Mouse (Mus musculus) 3134 (cell line): ENCODE results near the gene Asb5.
"Not testable (repeated sequence)": the region's sequence is repeated elsewhere in the genome, so short reads cannot be mapped to it uniquely, and the experiment has no call there.

Source experiments
- DNase-seq: peaks from one replicate; pipeline ENCODE4 v3.0.0-alpha.2; 2011; ENCODE audit warnings: low spot score; ENCODE audit not compliant: insufficient read length; ENCODE audit errors: extremely low read depth

Asb5 gene

GRCm38 (mm10) chr8:54529382-54530296 is at the start of gene Asb5, which contains the start of gene Spcs3:
Gene Asb5, plus strand, starts transcription at chr8:54529580.
Gene Spcs3, minus strand, starts transcription at chr8:54529998.
- peak; percentile 92 for DNase-seq

DNA sequence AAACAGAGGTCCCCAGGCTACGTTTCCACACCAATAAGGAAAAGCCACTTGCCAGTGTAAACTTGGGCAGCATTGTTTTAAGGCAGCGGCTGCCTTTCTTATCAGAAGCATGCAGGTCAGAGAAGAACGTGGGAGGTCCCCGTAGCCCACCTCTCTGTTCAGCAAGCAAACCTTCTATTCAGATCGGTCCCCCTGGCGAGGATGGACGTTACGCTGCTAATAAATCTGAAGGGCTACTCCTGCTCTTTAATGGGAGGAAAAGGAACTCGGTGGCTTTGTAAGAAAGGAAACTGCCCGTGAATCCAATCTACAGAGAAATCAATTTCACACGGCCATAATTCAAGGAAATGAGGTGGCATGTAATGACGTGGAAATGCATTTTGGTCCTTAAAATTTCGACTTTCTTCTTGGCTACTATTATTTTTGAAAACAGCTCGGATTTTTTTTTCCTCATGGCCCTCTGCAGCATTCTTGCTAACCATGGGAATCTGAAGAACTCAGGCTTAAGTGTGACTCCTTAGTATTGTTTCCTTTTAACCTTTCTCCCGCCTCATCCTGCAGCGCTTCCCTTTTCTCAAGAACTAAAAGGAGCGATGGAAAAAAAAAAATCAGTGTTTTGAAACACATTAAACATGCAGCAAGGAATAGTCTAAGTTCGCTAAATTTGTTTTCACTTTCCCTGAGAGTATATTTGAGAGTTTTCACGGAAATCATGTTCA is 42.7 kb upstream of the Asb5 start:
- DNase-seq, result no peak

DNA sequence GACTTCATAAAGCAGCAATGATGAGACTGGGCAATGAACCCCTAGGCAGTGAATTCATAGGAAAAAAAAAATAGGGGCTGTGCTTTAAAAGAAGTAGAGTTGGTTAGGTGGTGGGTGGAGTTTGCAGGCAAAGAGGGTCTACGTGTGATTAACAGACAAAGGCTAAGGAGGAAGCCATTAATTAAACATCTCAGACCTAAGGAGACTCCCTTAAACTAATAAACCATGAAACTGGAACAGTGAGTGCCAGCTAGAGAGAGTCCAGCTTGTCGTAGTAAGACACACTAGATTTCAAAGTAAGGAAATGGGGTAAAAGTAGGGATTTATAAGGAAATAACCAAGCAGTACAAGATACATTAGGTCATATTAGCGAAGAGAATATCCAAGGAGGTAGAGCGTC is 40.9 kb upstream of the Asb5 start:
- no peak for DNase-seq

DNA sequence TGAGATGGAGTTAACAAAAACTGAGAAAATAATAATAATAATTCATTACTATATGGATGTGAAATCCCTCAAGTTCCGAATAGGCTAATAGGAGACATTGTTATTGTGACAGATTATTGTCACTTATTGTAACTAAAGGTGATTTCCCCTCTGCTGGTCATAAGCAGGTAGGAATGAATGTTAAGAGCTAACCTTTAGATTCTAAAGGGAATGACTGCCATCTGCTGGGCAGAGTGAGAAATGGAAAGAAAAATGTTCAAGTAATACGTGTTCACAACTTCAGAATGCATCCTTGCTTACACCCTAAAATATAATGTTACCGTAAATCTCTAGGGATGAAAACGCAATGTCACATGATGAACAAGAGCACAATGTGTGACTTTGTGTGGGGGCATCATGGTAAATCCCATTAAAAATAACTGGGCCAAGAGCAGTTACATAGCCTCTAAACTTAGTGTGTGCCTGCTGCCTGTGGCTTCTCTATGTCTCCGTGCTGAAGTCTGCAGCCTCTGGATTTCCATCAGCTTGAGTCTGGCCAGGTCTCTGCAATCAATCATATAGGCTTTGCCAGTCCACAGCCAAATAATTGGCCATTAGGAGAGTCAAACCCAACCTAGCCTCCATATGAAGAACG is 38.2 kb upstream of the Asb5 start:
- DNase-seq, result no peak

- DNase-seq, result no peak
Observed at GRCm38 (mm10) chr8:54491934-54492333, 37.4 kb upstream of the Asb5 start.

DNA sequence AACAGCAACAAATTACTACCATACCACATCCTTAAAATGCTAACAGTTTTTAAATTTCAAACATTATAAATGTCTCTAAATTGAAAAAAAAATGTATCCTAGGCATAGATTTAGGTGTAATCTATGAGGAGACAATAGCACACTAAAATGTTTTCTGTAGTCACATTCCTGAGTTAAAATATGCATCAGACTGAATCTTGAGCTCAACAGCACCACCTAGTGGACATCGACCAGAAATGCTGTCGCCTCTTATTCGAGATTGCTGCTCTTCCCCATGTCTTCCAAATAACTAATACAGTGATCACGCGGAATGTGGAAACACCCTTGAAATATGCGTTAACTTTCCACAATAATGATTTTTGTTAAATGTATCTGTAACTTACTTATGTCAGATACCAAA is 36.3 kb upstream of the Asb5 start:
- DNase-seq, result no peak

GRCm38 (mm10) chr8:54493915-54494314 is 35.5 kb upstream of the Asb5 start:
- no peak for DNase-seq

GRCm38 (mm10) chr8:54503104-54503503 is 26.3 kb upstream of the Asb5 start:
- no peak for DNase-seq

- no peak for DNase-seq
Observed at GRCm38 (mm10) chr8:54505060-54505459, 24.3 kb upstream of the Asb5 start.

DNA sequence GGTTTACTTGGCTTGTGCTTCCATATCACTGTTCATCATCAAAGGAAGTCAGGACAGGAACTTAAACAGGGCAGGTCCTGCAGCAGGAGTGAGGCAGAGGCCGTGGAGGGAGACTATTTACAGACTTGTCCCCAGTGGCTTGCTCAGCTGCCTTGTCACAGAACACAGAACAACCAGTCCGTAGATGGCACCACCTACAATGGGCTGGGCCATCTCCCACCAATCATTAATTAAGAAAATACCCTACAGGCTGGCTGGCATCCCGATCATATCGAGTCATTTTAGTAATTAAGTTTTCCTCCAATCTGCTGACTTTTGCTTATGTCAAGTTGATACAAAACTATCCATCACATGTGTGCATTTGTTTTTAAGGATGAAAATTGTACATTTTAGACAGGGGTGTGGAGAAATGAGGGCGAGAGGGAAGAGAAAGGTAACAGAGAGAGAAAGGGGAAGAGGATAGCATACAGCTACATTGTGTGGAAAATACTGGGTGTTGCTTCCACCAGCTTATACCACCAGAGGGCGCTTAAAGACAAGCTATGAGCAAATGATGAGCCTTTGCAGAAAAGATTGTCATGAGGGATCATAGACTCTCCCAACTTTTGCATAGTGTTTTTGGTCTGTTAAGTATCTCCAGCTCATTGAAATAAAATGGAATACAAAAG is 21.8 kb upstream of the Asb5 start:
- DNase-seq, result no peak

DNA sequence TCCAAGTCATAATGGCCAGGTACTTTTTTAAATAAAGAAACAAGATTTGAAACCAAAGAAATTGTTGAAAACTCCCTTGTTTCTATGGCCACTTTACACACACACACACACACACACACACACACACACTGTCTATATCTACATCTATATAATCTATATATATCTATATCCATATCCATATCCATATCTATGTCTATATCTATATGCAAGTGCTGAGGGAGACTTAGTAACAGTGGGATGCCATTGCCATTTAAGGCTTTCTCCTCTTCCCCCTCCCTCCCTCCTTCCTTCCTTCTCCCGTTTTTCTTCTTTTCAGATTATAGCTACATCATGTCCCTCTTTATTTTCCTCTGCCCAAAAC is 21.3 kb upstream of the Asb5 start:
- no peak for DNase-seq

DNA sequence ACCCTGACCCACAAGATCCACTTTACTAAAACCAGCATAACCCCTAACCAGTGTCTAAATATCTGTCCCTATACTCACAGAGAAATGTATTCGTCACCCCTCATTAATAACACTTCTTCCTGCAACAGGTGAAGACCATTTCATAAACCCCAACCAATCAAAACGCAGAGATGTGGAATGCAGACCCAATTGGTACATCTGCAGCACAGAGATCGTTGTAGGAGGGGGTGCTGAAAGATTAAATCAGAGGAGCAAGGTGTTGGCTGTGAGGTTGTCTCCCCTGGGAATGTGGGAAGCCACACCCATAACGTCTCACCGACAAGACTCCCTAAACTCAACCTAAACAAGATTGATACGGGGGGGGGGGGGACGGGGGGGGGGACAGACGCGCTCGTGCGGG is 20.6 kb upstream of the Asb5 start:
- no peak for DNase-seq

GRCm38 (mm10) chr8:54509221-54509721 is 20.1 kb upstream of the Asb5 start:
- no peak for DNase-seq

GRCm38 (mm10) chr8:54511791-54512190 is 17.6 kb upstream of the Asb5 start:
- DNase-seq, result no peak

- not testable (repeated sequence) for DNase-seq
Observed at GRCm38 (mm10) chr8:54512200-54512599, 17.2 kb upstream of the Asb5 start.

DNA sequence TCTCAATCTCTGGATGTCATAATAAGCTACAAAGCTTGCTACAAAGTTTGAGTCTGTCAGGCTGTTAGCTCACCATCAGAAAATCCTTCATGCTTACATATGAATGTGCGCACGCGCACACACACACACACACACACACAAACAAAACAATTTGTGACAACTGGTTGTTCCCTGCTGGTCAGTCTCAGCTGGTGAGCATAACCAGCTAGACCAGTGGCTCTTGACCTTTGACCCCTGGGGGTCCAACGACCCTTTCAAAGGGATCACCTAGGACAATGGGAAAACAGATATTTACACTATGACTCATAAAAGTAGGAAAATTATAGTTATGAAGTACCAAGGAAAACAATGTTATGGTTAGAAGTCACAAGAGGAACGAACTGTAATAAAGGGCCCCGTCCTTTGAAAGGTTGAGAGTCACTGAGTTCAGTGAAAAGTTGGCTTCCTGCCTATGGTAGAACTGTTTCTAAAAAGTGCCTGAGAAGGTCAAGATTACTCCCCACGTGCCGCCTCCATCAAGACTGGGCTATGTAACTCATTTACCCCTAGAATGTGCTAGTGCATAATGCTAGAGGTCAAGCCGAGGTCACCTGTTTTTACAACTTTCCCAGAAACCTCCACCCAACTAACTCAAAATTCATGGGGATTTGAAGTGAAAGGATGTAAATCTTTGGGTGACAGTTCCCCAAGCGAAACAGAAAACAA is 10.5 kb upstream of the Asb5 start:
- DNase-seq, result no peak

- no peak for DNase-seq
Observed at GRCm38 (mm10) chr8:54520516-54520915, 8.9 kb upstream of the Asb5 start.

DNA sequence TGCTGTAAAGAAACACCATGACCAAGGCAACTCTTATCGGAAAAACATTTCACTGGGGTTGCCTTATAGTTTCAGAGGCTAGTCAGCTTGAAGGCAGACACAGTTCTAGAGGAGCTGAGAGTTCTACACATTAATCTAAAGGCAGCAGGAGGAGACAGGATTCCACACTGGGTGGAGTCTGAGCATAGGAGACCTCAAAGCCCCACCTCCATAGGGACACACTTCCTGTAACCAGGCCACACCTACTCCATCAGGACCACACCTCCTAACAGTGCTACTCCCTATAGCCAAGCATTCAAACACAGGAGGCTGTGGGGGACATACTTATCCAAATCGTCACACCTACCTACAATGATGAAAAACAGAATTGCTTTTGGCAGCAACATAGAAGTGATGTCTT is 3.8 kb upstream of the Asb5 start:
- DNase-seq, result no peak

DNA sequence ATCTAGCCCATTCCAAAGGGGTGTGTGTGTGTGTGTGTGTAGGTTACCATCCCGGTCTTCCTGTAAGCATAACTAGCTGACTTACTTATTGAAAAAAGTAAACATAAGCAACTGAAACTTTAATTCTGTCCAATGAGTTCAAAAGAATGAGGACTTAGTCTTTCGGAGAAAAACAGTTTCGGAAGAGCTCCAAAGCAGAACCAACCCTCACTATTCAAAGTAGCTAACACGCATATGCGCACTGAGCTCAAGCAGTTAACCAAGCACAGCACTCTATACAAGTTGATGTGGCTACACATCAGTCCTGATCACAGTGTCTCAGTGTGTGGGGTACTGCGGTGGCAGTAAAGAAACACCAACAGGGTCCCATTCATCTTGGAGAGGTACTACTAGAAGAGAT is 2.7 kb upstream of the Asb5 start:
- no peak for DNase-seq

DNA sequence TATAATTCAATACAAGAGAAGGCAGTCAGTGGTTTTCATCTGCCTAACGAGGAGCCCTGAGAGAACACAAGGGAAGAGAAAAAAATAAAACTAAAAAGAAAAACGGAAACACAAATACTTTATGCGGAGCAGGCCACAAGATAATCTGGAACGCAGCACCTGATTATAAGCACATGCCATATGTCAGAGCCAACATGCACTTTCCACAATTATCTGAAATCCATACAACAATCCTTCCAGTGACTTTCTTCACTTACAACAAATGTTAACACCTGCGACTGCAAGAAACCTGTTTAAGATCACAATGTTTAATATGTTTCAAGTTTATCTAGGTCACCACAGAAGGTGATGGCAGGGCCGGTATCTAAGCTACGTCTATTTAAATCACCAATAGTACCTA is 809 bp upstream of the Asb5 start:
- DNase-seq, result no peak
